Mouse (Mus musculus): ENCODE data around the gene Cdh3.

DNA sequence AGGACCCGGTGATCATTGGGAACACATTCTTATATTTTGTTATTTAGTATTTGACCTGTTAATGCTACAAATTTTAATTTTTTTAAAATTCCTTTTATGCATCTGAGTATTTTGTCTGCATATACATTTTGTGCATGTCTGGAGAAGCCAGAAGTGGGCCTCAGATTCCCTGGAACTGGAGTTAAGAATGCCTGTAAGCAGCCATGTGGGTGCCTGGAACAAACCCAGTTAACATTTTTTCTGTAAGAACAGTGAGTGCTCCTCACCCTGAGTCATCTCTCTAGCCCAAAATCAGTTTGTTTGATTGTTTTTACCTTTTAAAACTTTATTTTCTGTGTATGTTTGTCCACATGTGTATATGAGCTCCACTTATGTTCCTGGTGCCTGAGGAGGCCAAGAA lies 4.6 kb upstream of the Cdh3 start:
- TF ChIP-seq CTCF (IDR thresholded peaks at IDR 0.05; ENCODE audit: control insufficient read depth, insufficient read depth, insufficient read length) (no peak), MAX (IDR thresholded peaks at IDR 0.05) (no peak), MYOD1 (IDR thresholded peaks at IDR 0.05; ENCODE audit: control insufficient read depth, insufficient read length, low read depth) (no peak), MYOG (IDR thresholded peaks at IDR 0.05; ENCODE audit: control insufficient read depth, extremely low read depth, insufficient read length) (no peak)

Data from C2C12 (cell line).